Mouse (Mus musculus): ENCODE data around the gene Inka2. TPM values are rescaled to one million over a fixed set of nuclear protein-coding genes. Genes with fewer than 3 reads are reported as not detected.

Gene Inka2
- polyA plus RNA-seq, 1 experiment from 2014 or later, result 0.50 TPM

DNA sequence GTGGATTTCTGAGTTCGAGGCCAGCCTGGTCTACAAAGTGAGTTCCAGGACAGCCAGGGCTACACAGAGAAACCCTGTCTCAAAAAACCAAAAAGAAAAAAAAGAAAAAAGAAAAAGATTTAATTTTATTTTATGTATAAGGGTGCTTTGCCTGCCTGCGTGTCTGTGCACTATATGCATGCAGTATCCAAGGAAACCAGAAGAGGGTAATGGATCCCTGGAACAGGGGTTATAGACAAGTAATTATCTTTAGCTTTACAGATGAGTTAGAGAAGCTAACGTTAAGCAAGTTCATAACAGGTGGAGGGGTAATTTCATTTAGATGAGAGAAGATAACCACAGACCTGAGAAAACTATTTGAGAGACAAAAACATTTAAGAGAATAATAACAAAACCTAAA, 49.8 kb downstream of the Inka2 start:
- no peak for DNase-seq (ENCODE audit: low spot score)

DNA sequence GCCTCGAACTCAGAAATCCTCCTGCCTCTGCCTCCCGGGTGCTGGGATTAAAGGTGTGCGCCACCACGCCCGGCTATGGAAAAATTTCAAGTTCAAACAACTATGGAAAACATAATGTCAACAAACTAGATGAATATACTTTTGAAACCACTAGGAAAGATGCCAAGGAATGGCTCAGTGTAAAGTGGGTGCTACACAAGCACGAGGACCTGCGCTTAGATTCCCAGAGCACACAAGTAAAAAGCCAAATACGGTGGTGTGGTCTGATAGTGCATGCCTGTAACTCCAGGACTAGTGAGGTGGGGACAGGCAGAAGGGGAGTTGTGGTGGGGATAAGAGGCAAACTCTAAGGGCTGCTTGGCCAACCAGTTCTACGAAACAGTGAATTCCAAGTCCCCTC, 50.7 kb downstream of the Inka2 start:
- 96% methylated on average over 9 of the region's 9 CpGs for WGBS
- Histone ChIP-seq H3K27me3 (ENCODE audit: low read depth, poor library complexity, severe bottlenecking) (no peaks in the 10 kb centered on the region), H3K4me1 (no peaks in the 10 kb centered on the region)

More for the DNA sequence above, 49.8 kb downstream of the Inka2 start:
- H3K4me3 ChIP-seq, result no peak overlapping the region
- H3K27me3 ChIP-seq (ENCODE audit: low read depth, poor library complexity, severe bottlenecking), result no peaks in the 10 kb centered on the region
- H3K9me3 ChIP-seq (replicated peaks), result no peaks in the 10 kb centered on the region
- no peak overlapping the region for H3K27ac ChIP-seq
- H3K36me3 ChIP-seq, result no peaks in the 10 kb centered on the region
- WGBS, result 93% methylated on average over 3 of the region's 3 CpGs
- H3K4me1 ChIP-seq, result no peaks in the 10 kb centered on the region

DNA sequence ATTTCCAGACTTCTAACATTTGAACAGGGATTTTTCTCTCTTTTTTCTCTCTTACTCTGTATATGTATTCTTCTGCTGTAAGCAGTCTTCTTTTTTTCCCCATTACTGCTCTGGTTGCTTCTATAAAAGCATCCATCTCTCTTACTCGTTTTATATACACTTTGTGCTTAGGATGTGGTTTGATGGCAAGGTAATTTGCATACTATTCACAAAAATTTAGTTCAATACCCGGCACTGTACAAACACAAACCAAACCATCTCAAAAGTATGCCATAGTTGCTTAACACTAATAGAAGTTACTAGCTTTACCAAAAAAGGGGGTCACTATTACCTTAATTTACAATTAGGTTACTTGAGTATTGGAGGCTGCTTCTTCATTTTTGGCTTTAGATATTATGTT, 52.1 kb downstream of the Inka2 start:
- 87% methylated on average over 2 of the region's 2 CpGs for WGBS
- Histone ChIP-seq H3K4me1 (no peaks in the 10 kb centered on the region), H3K4me3 (no peak overlapping the region), H3K9me3 (replicated peaks) (no peaks in the 10 kb centered on the region), H3K27me3 (ENCODE audit: low read depth, poor library complexity, severe bottlenecking) (no peaks in the 10 kb centered on the region), H3K36me3 (no peaks in the 10 kb centered on the region), H3K27ac (no peak overlapping the region)
- no peak for DNase-seq (ENCODE audit: low spot score)

More for the DNA sequence above, 50.7 kb downstream of the Inka2 start:
- Histone ChIP-seq H3K9me3 (replicated peaks) (no peaks in the 10 kb centered on the region), H3K27ac (no peak overlapping the region), H3K4me3 (no peak overlapping the region), H3K36me3 (no peaks in the 10 kb centered on the region)
- DNase-seq (ENCODE audit: low spot score), result no peak

- Histone ChIP-seq H3K9me3 (replicated peaks) (no peaks in the 10 kb centered on the region), H3K4me1 (no peaks in the 10 kb centered on the region), H3K27me3 (ENCODE audit: low read depth, poor library complexity, severe bottlenecking) (no peaks in the 10 kb centered on the region), H3K36me3 (no peaks in the 10 kb centered on the region), H3K4me3 (no peak overlapping the region), H3K27ac (no peak overlapping the region)
- 85% methylated on average over 6 of the region's 6 CpGs for WGBS
- DNase-seq (ENCODE audit: low spot score), result no peak
Measured at GRCm38 (mm10) chr3:105757323-105758083, 53.1 kb downstream of the Inka2 start.

DNA sequence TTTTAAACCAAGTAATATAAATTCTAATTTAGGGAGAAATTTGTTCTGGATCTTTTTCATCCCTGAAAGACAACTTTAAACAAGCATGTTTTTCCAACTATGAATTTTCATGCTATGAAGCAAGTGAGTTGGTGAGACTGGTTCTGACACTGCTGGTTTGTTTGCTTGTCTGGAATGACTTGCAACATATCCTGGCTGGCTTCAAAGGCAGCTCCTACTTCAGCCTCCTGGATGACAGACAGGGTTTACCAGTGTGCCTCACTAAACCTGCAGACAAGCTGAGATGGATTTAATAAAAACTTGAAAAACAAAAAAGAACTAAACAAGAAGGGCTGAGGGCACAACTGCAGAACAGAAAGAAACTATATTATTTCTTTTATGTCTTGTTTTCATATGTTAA, 53.7 kb downstream of the Inka2 start:
- Histone ChIP-seq H3K4me1 (no peaks in the 10 kb centered on the region), H3K36me3 (no peaks in the 10 kb centered on the region), H3K27ac (no peak overlapping the region), H3K9me3 (replicated peaks) (no peaks in the 10 kb centered on the region), H3K27me3 (ENCODE audit: low read depth, poor library complexity, severe bottlenecking) (no peaks in the 10 kb centered on the region), H3K4me3 (no peak overlapping the region)
- no peak for DNase-seq (ENCODE audit: low spot score)

- H3K9me3 ChIP-seq (replicated peaks), result no peaks in the 10 kb centered on the region
- no peak for DNase-seq (ENCODE audit: low spot score)
- 0 out of 2 replicates have a peak, but pooled peaks cover 2% of the 10 kb centered on the region for H3K4me1 ChIP-seq
- H3K27ac ChIP-seq, result no peak overlapping the region
- WGBS, result 90% methylated on average over 4 of the region's 4 CpGs
- no peaks in the 10 kb centered on the region for H3K36me3 ChIP-seq
- no peaks in the 10 kb centered on the region for H3K27me3 ChIP-seq (ENCODE audit: low read depth, poor library complexity, severe bottlenecking)
- no peak overlapping the region for H3K4me3 ChIP-seq
Measured at GRCm38 (mm10) chr3:105758658-105759057, 54.3 kb downstream of the Inka2 start.

- H3K4me1 ChIP-seq, result 0 out of 2 replicates have a peak, but pooled peaks cover 2% of the 10 kb centered on the region
- H3K9me3 ChIP-seq (replicated peaks), result no peaks in the 10 kb centered on the region
Measured at GRCm38 (mm10) chr3:105760063-105760462, 55.7 kb downstream of the Inka2 start.

DNA sequence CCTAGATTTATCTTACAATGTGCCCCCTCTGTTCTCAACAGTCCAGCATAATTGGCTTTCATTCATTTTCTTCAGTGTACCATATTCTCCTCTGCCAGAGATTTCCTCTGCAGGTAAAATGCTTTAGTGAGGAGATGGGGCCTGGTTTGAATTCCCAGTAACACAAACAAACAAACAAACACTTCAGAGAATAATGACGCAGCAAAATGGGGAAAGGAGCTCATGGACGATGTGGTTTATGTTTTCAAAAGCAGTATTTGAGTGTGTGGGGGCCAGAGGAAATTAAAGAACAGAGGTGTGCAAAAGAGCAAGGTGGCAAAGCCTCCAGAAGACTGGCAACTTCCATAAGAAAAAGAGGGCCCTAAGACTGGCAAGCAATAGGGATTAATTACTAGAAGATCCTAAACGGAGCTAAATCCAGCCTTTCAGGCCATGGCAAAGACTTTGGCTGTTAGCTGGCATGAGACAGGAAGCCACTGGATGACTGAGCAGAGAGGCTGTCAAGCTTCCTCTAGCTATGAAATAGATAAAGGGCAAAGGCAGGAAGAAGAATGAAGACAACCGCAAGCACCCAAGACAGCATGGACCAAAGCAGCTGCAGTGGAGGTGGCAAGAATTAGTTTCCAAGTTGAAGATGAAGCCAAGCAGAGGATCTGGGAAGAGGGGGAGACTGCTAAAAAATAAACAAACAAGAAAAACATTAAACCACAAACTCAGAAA, 58.9 kb downstream of the Inka2 start:
- Histone ChIP-seq H3K4me3 (no peak overlapping the region), H3K36me3 (no peaks in the 10 kb centered on the region), H3K9me3 (replicated peaks) (no peaks in the 10 kb centered on the region), H3K4me1 (0 out of 2 replicates have a peak, but pooled peaks cover 2% of the 10 kb centered on the region), H3K27me3 (ENCODE audit: low read depth, poor library complexity, severe bottlenecking) (no peaks in the 10 kb centered on the region), H3K27ac (no peak overlapping the region)
- no peak for DNase-seq (ENCODE audit: low spot score)
- WGBS, result 72% methylated on average over 4 of the region's 4 CpGs

More at GRCm38 (mm10) chr3:105760063-105760462, 55.7 kb downstream of the Inka2 start:
- Histone ChIP-seq H3K4me3 (no peak overlapping the region), H3K27me3 (ENCODE audit: low read depth, poor library complexity, severe bottlenecking) (no peaks in the 10 kb centered on the region), H3K27ac (no peak overlapping the region), H3K36me3 (no peaks in the 10 kb centered on the region)
- DNase-seq (ENCODE audit: low spot score), result no peak
- 98% methylated on average over 3 of the region's 3 CpGs for WGBS

GRCm38 (mm10) chr3:105768529-105768928, 64.1 kb downstream of the Inka2 start:
- Histone ChIP-seq H3K4me1 (0 out of 2 replicates have a peak, but pooled peaks cover under 1% of the 10 kb centered on the region), H3K27ac (no peak overlapping the region), H3K36me3 (no peaks in the 10 kb centered on the region), H3K9me3 (replicated peaks) (no peaks in the 10 kb centered on the region), H3K4me3 (no peak overlapping the region), H3K27me3 (ENCODE audit: low read depth, poor library complexity, severe bottlenecking) (no peaks in the 10 kb centered on the region)
- WGBS, result 86% methylated on average over 6 of the region's 6 CpGs
- DNase-seq (ENCODE audit: low spot score), result no peak

- no peak for DNase-seq (ENCODE audit: low spot score)
- Histone ChIP-seq H3K4me1 (no peaks in the 10 kb centered on the region), H3K27me3 (ENCODE audit: low read depth, poor library complexity, severe bottlenecking) (no peaks in the 10 kb centered on the region), H3K36me3 (no peaks in the 10 kb centered on the region), H3K4me3 (no peak overlapping the region), H3K9me3 (replicated peaks) (no peaks in the 10 kb centered on the region), H3K27ac (no peak overlapping the region)
- 88% methylated on average over 2 of the region's 2 CpGs for WGBS
Measured at GRCm38 (mm10) chr3:105769380-105769779, 65.0 kb downstream of the Inka2 start.

Other genes with a start within 250 kb of the Inka2 start
- 51.6 and 53.4 TPM in 2 replicates for gene Ddx20, start 17.0 kb upstream of the Inka2 start, polyA plus RNA-seq (2016; fragmentation: Nextera tagmentation; extraction: Ambion mirVana)
- gene Rap1a, start 96.7 kb downstream of the Inka2 start, polyA plus RNA-seq (2016; fragmentation: Nextera tagmentation; extraction: Ambion mirVana), result 67.3 and 71.6 TPM in 2 replicates
- 0.25 TPM in 1 of 2 replicates, not detected in the other for gene Adora3, start 166.3 kb downstream of the Inka2 start, polyA plus RNA-seq (2016; fragmentation: Nextera tagmentation; extraction: Ambion mirVana)
- gene Tmigd3, start 166.3 kb downstream of the Inka2 start, polyA plus RNA-seq (2016; fragmentation: Nextera tagmentation; extraction: Ambion mirVana), result 0.30 TPM in 1 of 2 replicates, not detected in the other
- gene I830077J02Rik, start 228.1 kb downstream of the Inka2 start, polyA plus RNA-seq (2016; fragmentation: Nextera tagmentation; extraction: Ambion mirVana), result 0.41 and 0.54 TPM in 2 replicates